Mouse (Mus musculus): ENCODE data around the gene Clec4b1.
"Not testable (repeated sequence)": the region's sequence is repeated elsewhere in the genome, so short reads cannot be mapped to it uniquely, and the experiment has no call there.

Clec4b1 gene

DNA sequence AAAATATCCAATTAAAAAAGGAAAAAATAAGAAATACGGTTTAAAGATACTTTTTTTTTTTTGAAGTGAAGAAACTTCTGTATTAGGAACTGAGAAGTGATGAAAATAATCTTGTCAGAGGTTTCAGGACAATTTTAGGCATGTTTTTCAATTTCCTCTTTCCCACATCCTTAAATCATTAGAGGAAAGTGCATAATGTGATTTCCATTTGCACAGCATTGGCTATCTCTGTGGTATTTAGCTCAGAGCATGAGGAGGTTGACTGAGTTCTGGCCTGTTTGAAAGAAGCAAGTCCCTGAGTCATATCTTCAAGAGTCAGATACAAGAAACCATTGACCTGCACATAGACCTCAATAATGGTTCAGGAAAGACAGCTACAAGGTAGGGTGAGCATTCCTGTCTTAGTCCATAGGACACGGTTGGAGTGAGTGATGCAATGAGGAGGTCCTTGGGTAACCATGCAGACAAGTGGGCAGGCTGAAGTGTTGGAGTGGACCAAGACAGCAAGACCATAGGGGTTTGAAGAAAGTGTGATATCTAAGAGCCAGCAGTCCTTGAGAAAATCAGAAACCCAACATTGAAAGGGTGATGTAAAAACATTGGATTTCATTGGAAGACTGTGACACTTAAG, at the start of gene Clec4b1:
TSS of gene Clec4b1 (plus strand) at position 221 of the 631 bp plus-strand sequence.
- DNase-seq (ENCODE audit: extremely low spot score, low spot score) = no peak

- DNase-seq (ENCODE audit: extremely low spot score, low spot score) = not testable (repeated sequence)
Observed at GRCm38 (mm10) chr6:123004696-123005095, 45.1 kb upstream of the Clec4b1 start.

DNA sequence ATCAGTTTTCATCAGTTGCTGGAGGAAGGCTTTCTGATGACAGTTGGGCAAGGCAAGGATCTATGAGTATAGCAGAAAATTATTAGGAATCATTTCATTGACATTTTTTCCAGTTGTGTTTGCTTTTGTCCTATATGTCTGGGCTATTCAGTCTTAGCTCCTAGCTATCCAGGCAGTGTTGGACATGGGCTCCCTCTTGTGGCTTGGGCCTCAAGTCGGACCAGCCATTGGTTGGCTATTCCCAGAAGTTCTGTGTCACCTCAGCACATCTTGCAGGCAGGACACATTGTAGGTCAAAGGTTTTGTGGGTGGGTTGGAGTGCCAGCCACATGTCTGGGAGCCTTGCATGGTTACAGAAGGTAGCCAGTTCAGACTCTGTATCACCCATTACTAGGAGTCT, 44.2 kb upstream of the Clec4b1 start:
- DNase-seq (ENCODE audit: extremely low spot score, low spot score) = no peak

- no peak for DNase-seq (ENCODE audit: extremely low spot score, low spot score)
Observed at GRCm38 (mm10) chr6:123095125-123095843, 45.5 kb downstream of the Clec4b1 start.

- not testable (repeated sequence) for DNase-seq (ENCODE audit: extremely low spot score, low spot score)
Observed at GRCm38 (mm10) chr6:123106128-123106527, 56.4 kb downstream of the Clec4b1 start, which contains the start of gene Clec4a2. Gene Clec4a2 (plus strand): TSS chr6:123106428.
